Mouse (Mus musculus) limb, embryonic 11.5 days (tissue): Measurements from ENCODE around the gene Fbln5. TPM values are rescaled to one million over a fixed set of nuclear protein-coding genes. Genes with fewer than 3 reads are reported as not detected.
A peak's percentile ranks its signal among the peaks of the same experiment; 100 is the strongest.

ENCODE experiments used
- ATAC-seq: fragments of 200-750 bp; cut with Nextera tagmentation; 2 replicates; pipeline ENCODE4 v1.8.0; 2017; ENCODE audit warnings: low read depth; ENCODE audit not compliant: insufficient number of reproducible peaks, low FRiP score, low TSS enrichment
- DNase-seq: peaks from one replicate; pipeline ENCODE4 v3.0.0-alpha.2; 2015; ENCODE audit warnings: low spot score
- H3K27ac ChIP-seq: fragments of 300-500 bp; sonication (generic); replicated peaks from 2 replicates; pipeline ENCODE4 v1.5.1; 2014; ENCODE audit warnings: low read depth, mild to moderate bottlenecking, low read length
- H3K27me3 ChIP-seq: fragments of 300-500 bp; sonication (generic); 2 replicates; pipeline ENCODE4 v1.6.1; 2014; ENCODE audit warnings: mild to moderate bottlenecking, low read length, mixed read lengths; ENCODE audit not compliant: control insufficient read depth, insufficient read depth
- H3K36me3 ChIP-seq: fragments of 300-500 bp; sonication (generic); 2 replicates; pipeline ENCODE4 v1.6.1; 2014; ENCODE audit warnings: mild to moderate bottlenecking, low read length, moderate library complexity, mixed read lengths; ENCODE audit not compliant: control insufficient read depth, insufficient read depth
- H3K4me1 ChIP-seq: fragments of 300-500 bp; sonication (generic); 2 replicates; pipeline ENCODE4 v1.6.1; 2014; ENCODE audit warnings: low read length, mixed read lengths; ENCODE audit not compliant: control insufficient read depth, insufficient read depth
- H3K4me2 ChIP-seq: fragments of 300-500 bp; sonication (generic); 2 replicates; pipeline ENCODE4 v1.6.1; 2014; ENCODE audit warnings: low read depth, mild to moderate bottlenecking, moderate library complexity; ENCODE audit not compliant: severe bottlenecking
- H3K4me3 ChIP-seq: fragments of 300-500 bp; sonication (generic); 2 replicates; pipeline ENCODE4 v1.5.1; 2014; ENCODE audit warnings: low read depth, low read length
- H3K9ac ChIP-seq: fragments of 300-500 bp; sonication (generic); 2 replicates; pipeline ENCODE4 v1.6.1; 2014; ENCODE audit warnings: mild to moderate bottlenecking, low read length
- H3K9me3 ChIP-seq: fragments of 300-500 bp; sonication (generic); 2 replicates; pipeline ENCODE4 v1.6.1; 2016; ENCODE audit warnings: low read length; ENCODE audit not compliant: control insufficient read depth
- WGBS: fragments of 180-500 bp; shearing (Covaris S2); extraction: QIAGEN DNeasy Blood & Tissue Kit; methylation state at CpG from one replicate; pipeline ENCODE4 v1.1.7; 2014; 5-methylcytosine and 5-hydroxymethylcytosine counted together
- polyA plus RNA-seq: library from polyadenylated mRNA; unstranded; fragments of >200 nt; fragmentation: Nextera tagmentation; extraction: Ambion mirVana; gene quantifications from 2 replicates; pipeline ENCODE4 v1.2.1, GENCODE M21; 2014

Gene Fbln5
- polyA plus RNA-seq: 15.9 and 16.7 TPM in 2 replicates

DNA sequence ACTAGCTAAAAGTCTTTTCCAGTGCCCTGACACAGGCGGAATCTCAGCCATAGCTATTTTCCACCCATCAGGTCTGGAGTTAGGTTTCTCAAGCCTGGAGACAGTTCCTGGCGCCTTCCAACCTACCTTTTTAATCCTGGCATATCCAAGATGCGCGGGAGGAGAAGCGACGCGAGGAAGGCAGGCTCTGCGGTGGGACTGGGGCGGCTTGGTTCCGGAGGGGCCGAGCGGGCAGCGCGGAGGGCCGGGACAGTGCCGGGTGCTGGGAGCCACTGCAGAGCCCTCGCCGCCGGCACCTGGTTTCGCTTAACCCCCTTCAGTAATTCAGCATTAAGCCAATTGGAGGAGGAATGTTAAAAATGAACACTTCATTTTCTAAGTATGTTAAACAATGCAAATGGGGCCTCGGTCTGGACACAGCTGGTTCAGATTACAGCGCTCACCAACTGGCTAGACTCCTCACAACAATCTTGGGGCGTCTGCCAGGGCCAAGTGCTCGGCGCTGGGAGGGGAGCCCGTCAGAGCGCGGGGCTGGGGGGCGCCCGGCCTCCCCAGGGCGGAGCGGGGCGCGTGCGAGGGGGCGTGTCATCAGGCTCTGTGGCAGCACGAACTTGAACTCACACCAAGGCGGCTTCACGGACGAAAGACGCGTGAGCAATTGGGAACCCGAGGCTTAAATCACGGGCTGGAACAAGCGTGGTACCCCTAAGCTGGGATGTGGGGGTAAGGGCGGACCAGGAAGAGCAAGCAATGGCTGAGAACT, at the start of gene Fbln5:
Gene Fbln5, minus strand, starts transcription at position 448 of the 763 bp plus-strand sequence.
- no peaks in the 10 kb centered on the region for H3K36me3 ChIP-seq
- 0 out of 2 replicates have a peak, but pooled peaks cover 2% of the 10 kb centered on the region for H3K4me1 ChIP-seq
- H3K27ac ChIP-seq: peak within 1 kb of the TSS; percentile 76
- peak; percentile 88 for ATAC-seq
- H3K9ac ChIP-seq: peak within 1 kb of the TSS; percentile 60
- no peaks in the 10 kb centered on the region for H3K9me3 ChIP-seq
- H3K27me3 ChIP-seq: no peaks in the 10 kb centered on the region
- peak; percentile 80 for DNase-seq
- H3K4me2 ChIP-seq: peak within 1 kb of the TSS; percentile 87
- H3K4me3 ChIP-seq: peak within 1 kb of the TSS; percentile 44
- WGBS: under 1% methylated on average over 46 of the region's 46 CpGs

DNA sequence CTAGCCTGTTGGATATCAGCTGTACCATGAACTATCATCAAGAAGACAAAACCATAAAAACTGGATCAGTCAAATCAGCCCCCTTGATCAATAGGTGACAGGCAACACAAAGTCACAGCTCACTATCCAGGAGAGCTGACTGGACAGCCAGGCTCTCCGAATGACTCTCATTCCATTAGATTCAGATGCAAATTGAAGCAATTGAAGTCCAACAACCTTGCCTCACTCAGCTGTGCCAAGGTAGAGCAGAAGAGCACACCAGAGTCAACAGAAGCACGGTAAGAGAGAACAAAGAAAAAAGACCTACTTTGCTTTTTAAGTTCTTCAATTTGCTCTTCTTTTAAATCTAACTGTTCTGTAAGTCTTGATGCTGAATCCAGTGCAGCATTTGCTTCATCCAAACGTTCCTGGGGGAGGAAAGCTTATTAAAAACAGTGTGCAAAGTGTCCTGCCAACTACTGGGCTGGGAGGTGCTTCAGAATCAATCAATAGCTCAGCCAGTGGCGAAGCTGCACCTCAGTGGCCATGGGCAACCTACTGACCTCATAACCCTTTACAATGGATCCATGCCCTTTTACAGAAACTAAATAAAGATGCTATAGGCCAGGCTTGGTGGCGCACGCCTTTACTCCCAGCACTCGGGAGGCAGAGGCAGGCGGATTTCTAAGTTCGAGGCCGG, 43.6 kb upstream of the Fbln5 start:
- DNase-seq (no peak), ATAC-seq (no peak)
- Histone ChIP-seq H3K4me3 (no peak overlapping the region), H3K9ac (no peak overlapping the region), H3K4me1 (no peaks in the 10 kb centered on the region), H3K27ac (no peak overlapping the region), H3K27me3 (no peaks in the 10 kb centered on the region), H3K4me2 (no peak overlapping the region), H3K9me3 (no peaks in the 10 kb centered on the region), H3K36me3 (no peaks in the 10 kb centered on the region; the same call in 1 of the 2 replicates)
- 89% methylated on average over 10 of the region's 10 CpGs for WGBS

DNA sequence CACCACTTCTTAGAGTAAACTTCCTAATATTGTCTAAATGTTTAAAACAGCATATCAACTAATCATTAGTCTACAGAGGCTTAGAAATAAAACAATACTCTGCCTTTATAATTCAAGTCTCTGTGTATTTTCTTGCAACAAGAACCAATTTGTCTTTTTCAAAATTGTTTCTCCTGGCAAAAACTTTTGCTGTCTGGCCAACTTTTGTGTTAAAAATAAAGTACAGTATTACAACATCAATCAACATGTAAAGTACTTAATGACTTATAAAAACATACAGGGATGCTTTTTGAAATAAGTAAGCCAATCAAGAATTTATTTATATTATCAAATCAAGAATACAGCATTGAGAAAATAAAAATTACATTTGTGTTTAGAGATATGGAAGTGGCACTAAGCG, 41.4 kb upstream of the Fbln5 start:
- Histone ChIP-seq H3K9me3 (no peaks in the 10 kb centered on the region), H3K4me3 (no peak overlapping the region), H3K4me1 (no peaks in the 10 kb centered on the region), H3K36me3 (no peaks in the 10 kb centered on the region; the same call in 1 of the 2 replicates), H3K27ac (no peak overlapping the region), H3K27me3 (no peaks in the 10 kb centered on the region), H3K4me2 (no peak overlapping the region), H3K9ac (no peak overlapping the region)
- DNase-seq (no peak), ATAC-seq (no peak)
- WGBS: 94% methylated on average over 1 of the region's 1 CpGs

DNA sequence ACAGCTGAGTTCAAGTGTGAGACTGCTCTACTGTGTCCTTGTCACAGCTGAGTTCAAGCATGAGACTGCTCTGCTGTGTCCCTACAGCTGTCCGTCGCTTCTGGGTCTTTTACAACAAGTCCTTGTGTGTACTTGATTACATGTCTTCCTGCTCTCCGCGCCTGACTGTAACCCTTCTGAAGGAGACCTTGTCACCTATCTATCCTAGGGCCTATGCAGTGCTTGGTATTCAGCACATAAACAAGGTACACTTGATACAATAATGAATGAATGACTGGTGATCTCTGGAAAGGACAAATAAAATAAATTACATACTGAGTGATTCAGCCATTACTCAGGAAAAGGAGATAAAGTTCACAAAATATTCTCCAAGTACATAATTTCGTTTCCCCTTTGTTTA, 39.2 kb upstream of the Fbln5 start:
- WGBS: 96% methylated on average over 5 of the region's 5 CpGs
- DNase-seq: no peak
- no peak overlapping the region for H3K4me2 ChIP-seq
- no peaks in the 10 kb centered on the region for H3K4me1 ChIP-seq
- no peaks in the 10 kb centered on the region; the same call in 1 of the 2 replicates for H3K36me3 ChIP-seq
- H3K4me3 ChIP-seq: no peak overlapping the region
- H3K9ac ChIP-seq: no peak overlapping the region
- no peak overlapping the region for H3K27ac ChIP-seq
- H3K9me3 ChIP-seq: no peaks in the 10 kb centered on the region
- ATAC-seq: no peak
- no peaks in the 10 kb centered on the region for H3K27me3 ChIP-seq

DNA sequence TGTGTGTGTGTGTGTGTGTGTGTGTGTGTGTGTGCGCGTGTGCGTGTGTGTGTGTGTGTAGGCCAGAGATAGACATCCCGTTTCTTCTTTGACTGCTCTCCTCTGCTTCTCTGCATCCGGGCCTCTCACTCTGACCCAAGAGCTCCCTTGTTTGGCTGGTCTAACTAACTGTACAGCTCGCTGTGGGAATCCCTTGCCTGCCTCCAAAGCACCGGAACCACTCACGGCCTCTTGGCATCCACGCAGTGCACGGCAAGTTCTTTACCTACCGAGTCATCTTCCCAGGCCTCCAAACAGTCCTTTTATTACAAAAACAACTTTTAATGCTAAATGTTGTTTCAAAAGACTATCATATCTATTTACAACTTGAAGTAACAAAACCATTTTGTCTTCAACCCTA, 35.5 kb upstream of the Fbln5 start:
- ATAC-seq (no peak), DNase-seq (no peak)
- Histone ChIP-seq H3K4me3 (no peak overlapping the region), H3K9ac (no peak overlapping the region), H3K9me3 (no peaks in the 10 kb centered on the region), H3K4me2 (no peak overlapping the region), H3K27ac (no peak overlapping the region), H3K36me3 (no peaks in the 10 kb centered on the region), H3K27me3 (no peaks in the 10 kb centered on the region), H3K4me1 (no peaks in the 10 kb centered on the region)
- 95% methylated on average over 11 of the region's 11 CpGs for WGBS

DNA sequence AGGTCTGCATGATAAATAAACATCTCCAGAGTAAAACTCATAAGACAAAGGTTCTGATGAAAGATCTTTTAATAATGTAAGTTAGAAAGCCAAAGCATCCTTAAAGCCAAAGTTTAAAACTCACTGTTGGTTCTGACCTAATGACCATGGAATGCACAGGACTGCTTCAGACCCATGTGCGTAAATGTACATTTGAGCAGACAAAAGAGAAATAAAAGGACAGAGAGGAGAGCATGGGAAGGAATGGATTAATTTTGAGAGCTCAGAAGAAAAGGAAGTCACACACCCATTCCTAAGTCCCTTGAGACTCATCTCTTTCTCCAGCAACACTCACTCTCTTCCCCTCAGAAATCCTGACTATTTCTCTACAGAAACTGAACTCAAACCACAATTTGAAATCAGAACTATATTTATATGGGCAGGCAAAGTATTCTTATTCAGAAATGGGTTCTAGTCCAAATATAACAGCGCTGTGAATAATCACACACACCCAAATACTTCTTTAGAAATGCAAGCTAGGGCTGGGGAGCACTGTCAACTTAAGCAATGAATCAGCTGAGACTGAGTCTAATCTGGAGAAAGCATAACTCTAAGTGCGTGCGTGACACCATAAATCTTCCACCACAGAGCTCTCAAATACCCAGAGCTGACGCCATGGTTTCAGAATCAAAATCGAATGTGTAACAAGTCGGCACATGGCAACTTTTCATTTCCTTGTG, 33.1 kb upstream of the Fbln5 start:
- DNase-seq (no peak), ATAC-seq (no peak)
- H3K27ac ChIP-seq: no peak overlapping the region
- no peaks in the 10 kb centered on the region for H3K36me3 ChIP-seq
- no peaks in the 10 kb centered on the region for H3K27me3 ChIP-seq
- no peak overlapping the region for H3K4me2 ChIP-seq
- H3K9me3 ChIP-seq: no peaks in the 10 kb centered on the region
- H3K4me1 ChIP-seq: no peaks in the 10 kb centered on the region
- H3K9ac ChIP-seq: no peak overlapping the region
- H3K4me3 ChIP-seq: no peak overlapping the region
- 87% methylated on average over 7 of the region's 7 CpGs for WGBS

DNA sequence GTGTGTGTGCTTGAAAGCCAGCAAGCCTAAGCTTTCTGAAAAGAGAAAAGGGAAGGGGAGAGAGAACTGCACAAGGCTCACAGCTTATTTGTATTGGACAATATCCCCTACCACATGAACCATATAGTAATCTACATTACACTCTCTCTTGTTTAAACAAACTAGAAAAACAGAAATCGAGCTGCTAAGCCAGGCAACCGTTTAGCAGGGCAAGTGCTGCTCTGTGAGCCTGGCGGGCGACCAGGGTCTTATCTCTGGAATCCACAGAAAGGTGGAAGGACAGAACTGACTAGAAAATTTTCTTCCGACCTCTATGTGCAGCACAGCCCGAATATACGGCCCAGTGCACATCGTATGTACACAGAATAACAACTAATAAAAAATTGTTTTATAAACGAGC, 32.5 kb upstream of the Fbln5 start:
- H3K9me3 ChIP-seq: no peaks in the 10 kb centered on the region
- H3K27me3 ChIP-seq: no peaks in the 10 kb centered on the region
- H3K9ac ChIP-seq: no peak overlapping the region
- no peaks in the 10 kb centered on the region for H3K36me3 ChIP-seq
- H3K27ac ChIP-seq: no peak overlapping the region
- ATAC-seq: no peak
- DNase-seq: no peak
- H3K4me1 ChIP-seq: no peaks in the 10 kb centered on the region
- H3K4me3 ChIP-seq: no peak overlapping the region
- H3K4me2 ChIP-seq: no peak overlapping the region
- WGBS: 89% methylated on average over 9 of the region's 9 CpGs

DNA sequence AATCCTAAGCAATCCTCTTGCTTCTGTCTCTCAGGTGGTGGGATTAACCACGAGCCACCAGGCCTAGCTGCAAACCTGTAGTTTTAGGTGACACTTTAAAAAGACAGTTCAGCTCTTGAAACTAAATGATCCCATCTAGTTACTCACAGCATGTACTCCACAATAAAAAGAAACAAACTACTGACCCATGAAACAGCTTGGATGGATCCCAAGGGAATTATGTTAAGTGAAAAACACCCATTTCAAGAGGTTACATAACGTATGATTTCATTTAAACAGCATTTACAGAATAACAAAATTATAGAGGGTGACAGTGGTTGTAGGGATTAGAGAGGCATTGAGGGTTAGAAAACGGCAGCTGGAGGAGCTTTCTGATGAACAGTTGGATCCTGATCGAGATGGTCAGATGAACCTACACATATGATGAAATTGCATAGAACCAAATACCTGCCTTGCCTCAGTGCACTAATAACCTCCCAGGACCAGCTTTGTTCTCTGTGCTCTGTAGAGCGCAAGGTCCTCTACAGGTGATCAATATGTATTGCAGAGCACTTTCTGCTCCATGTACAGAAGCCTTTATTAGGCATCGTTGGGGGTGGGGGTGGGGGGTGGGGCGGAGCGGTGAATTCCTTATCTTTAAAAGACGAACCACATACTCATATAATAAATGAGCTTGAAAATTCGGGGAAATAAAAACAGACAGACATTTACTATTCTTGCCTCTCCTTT, 17.9 kb upstream of the Fbln5 start:
- no peaks in the 10 kb centered on the region for H3K27me3 ChIP-seq
- no peaks in the 10 kb centered on the region for H3K36me3 ChIP-seq
- ATAC-seq (no peak), DNase-seq (no peak)
- no peaks in the 10 kb centered on the region for H3K9me3 ChIP-seq
- 89% methylated on average over 10 of the region's 10 CpGs for WGBS
- H3K27ac ChIP-seq: no peak overlapping the region
- H3K4me2 ChIP-seq: no peak overlapping the region
- H3K9ac ChIP-seq: no peak overlapping the region
- H3K4me1 ChIP-seq: no peaks in the 10 kb centered on the region
- no peak overlapping the region for H3K4me3 ChIP-seq
